Mouse (Mus musculus): ENCODE measurements around the gene H2-Q7. TPM values are rescaled to one million over a fixed set of nuclear protein-coding genes. Genes with fewer than 3 reads are reported as not detected.
A peak's percentile ranks its signal among the peaks of the same experiment; 100 is the strongest.
"Not testable (repeated sequence)": the region's sequence is repeated elsewhere in the genome, so short reads cannot be mapped to it uniquely, and the experiment has no call there.

Gene H2-Q7
- total and polyA plus RNA-seq, 3 experiments: 40.9 to 104 (median 66.0) TPM

DNA sequence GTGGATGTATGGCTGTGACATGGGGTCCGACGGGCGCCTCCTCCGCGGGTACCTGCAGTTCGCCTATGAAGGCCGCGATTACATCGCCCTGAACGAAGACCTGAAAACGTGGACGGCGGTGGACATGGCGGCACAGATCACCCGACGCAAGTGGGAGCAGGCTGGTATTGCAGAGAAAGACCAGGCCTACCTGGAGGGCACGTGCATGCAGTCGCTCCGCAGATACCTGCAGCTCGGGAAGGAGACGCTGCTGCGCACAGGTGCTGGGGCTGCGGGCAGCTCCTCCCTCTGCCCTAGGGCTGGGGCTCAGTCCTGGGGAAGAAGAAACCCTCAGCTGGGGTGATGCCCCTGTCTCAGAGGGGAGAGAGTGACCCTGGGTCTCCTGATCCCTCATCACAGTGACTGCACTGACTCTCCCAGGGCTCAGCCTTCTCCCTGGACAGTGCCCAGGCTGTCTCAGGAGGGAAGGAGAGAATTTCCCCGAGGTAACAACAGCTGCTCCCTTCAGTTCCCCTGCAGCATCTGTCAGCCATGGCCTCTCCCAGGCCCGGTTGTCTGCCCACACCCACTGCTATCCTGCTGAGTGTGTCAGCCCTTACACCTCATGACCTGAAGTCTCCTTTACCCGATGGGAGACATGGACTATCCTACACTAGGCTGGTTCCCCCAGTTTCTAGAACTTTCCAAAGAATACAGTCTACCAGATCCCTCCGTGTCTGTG, 1.1 kb downstream of the H2-Q7 start:
- H3K4me2 ChIP-seq (ENCODE audit: insufficient read depth, low read depth, poor library complexity, severe bottlenecking); H3K79me2 ChIP-seq (replicated peaks; ENCODE audit: control insufficient read depth, extremely low read depth, insufficient read depth, poor library complexity, severe bottlenecking); H3K9me3 ChIP-seq (replicated peaks; ENCODE audit: low read length); H3K27me3 ChIP-seq (replicated peaks); DNase-seq (ENCODE audit: extremely low read depth); in situ Hi-C loops (cut with MboI; ENCODE audit: low pct_ligation_motif_present, low pct_unique_long_range_greater_than_20kb, low sequenced_read_pairs); H3K36me3 ChIP-seq (replicated peaks in 1 of 2; ENCODE audit: control insufficient read depth in 1 of 2, insufficient read depth in 1 of 2, low read length in 1 of 2); H3K4me1 ChIP-seq (ENCODE audit: control insufficient read depth in 1 of 2, insufficient read depth in 2 of 2); dilution Hi-C loops (cut with MboI; ENCODE audit: extremely low pct_ligation_motif_present, extremely low pct_unique_long_range_greater_than_20kb, low sequenced_read_pairs): not testable (repeated sequence)
- 0 out of 2 replicates have a peak, but pooled peaks have one; percentile 11 for TF ChIP-seq BHLHE40 (IDR thresholded peaks at IDR 0.05; ENCODE audit: low read depth, low read length)
- Histone ChIP-seq H3K4me3 (replicated peaks in 1 of 3; ENCODE audit: low read depth in 2 of 3, low read length in 2 of 3, poor library complexity in 1 of 3) (peak overlapping the region; percentile 38 to 73 (median 42)), H3K9ac (ENCODE audit: insufficient read depth, low read depth) (peak overlapping the region; percentile 64; the same call in 1 of the 2 replicates), H3K27ac (ENCODE audit: insufficient read depth, low read depth) (peak overlapping the region; percentile 6; the same call in 1 of the 2 replicates)

- H3K4me2 ChIP-seq (ENCODE audit: insufficient read depth, low read depth, poor library complexity, severe bottlenecking); H3K4me3 ChIP-seq (replicated peaks in 1 of 3; ENCODE audit: low read depth in 2 of 3, low read length in 2 of 3, poor library complexity in 1 of 3); H3K27ac ChIP-seq (ENCODE audit: insufficient read depth, low read depth); H3K9ac ChIP-seq (ENCODE audit: insufficient read depth, low read depth); H3K27me3 ChIP-seq (replicated peaks); DNase-seq (ENCODE audit: extremely low read depth); H3K9me3 ChIP-seq (replicated peaks; ENCODE audit: low read length); H3K79me2 ChIP-seq (replicated peaks; ENCODE audit: control insufficient read depth, extremely low read depth, insufficient read depth, poor library complexity, severe bottlenecking); dilution Hi-C loops (cut with MboI; ENCODE audit: extremely low pct_ligation_motif_present, extremely low pct_unique_long_range_greater_than_20kb, low sequenced_read_pairs); in situ Hi-C loops (cut with MboI; ENCODE audit: low pct_ligation_motif_present, low pct_unique_long_range_greater_than_20kb, low sequenced_read_pairs); H3K4me1 ChIP-seq (ENCODE audit: control insufficient read depth in 1 of 2, insufficient read depth in 2 of 2): not testable (repeated sequence)
- peaks cover 3 to 10% of the 10 kb centered on the region in 2 experiments for H3K36me3 ChIP-seq (replicated peaks in 1 of 2; ENCODE audit: control insufficient read depth in 1 of 2, insufficient read depth in 1 of 2, low read length in 1 of 2)
Observed at GRCm38 (mm10) chr17:35442376-35442775, 3.4 kb downstream of the H2-Q7 start.

- H3K36me3 ChIP-seq (replicated peaks in 1 of 2; ENCODE audit: control insufficient read depth in 1 of 2, insufficient read depth in 1 of 2, low read length in 1 of 2): peaks cover 3 to 10% of the 10 kb centered on the region in 2 experiments
- H3K4me1 ChIP-seq (ENCODE audit: control insufficient read depth in 1 of 2, insufficient read depth in 2 of 2); H3K27me3 ChIP-seq (replicated peaks); dilution Hi-C loops (cut with MboI; ENCODE audit: extremely low pct_ligation_motif_present, extremely low pct_unique_long_range_greater_than_20kb, low sequenced_read_pairs); H3K9me3 ChIP-seq (replicated peaks; ENCODE audit: low read length); in situ Hi-C loops (cut with MboI; ENCODE audit: low pct_ligation_motif_present, low pct_unique_long_range_greater_than_20kb, low sequenced_read_pairs); H3K27ac ChIP-seq (ENCODE audit: insufficient read depth, low read depth); DNase-seq (ENCODE audit: extremely low read depth); H3K4me3 ChIP-seq (replicated peaks in 1 of 3; ENCODE audit: low read depth in 2 of 3, low read length in 2 of 3, poor library complexity in 1 of 3); H3K9ac ChIP-seq (ENCODE audit: insufficient read depth, low read depth); H3K79me2 ChIP-seq (replicated peaks; ENCODE audit: control insufficient read depth, extremely low read depth, insufficient read depth, poor library complexity, severe bottlenecking); H3K4me2 ChIP-seq (ENCODE audit: insufficient read depth, low read depth, poor library complexity, severe bottlenecking): not testable (repeated sequence)
Observed at GRCm38 (mm10) chr17:35444510-35444909, 5.6 kb downstream of the H2-Q7 start.

DNA sequence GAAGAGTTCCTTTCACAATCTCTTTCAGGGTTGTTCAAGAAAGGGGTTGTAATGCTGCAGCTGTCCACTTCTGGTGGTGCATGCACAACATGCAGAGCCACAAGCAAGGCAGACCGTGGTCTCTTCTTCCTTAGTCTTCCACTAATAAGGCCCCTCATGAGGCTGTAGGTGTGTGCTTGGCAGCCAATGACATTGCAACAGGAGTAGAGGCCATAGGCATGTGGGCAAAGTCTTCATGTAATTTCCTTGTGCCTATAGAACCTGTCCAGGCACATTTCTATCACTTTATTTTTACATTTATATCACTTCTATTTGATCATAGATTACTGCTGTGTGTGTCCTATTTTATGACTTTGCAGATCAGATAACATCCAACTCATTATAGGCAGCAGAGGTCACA, 19.3 kb downstream of the H2-Q7 start:
- H3K27ac ChIP-seq (ENCODE audit: insufficient read depth, low read depth); DNase-seq (ENCODE audit: extremely low read depth); H3K4me3 ChIP-seq (replicated peaks in 1 of 3; ENCODE audit: low read depth in 2 of 3, low read length in 2 of 3, poor library complexity in 1 of 3); H3K4me2 ChIP-seq (ENCODE audit: insufficient read depth, low read depth, poor library complexity, severe bottlenecking); H3K9ac ChIP-seq (ENCODE audit: insufficient read depth, low read depth); H3K79me2 ChIP-seq (replicated peaks; ENCODE audit: control insufficient read depth, extremely low read depth, insufficient read depth, poor library complexity, severe bottlenecking); H3K4me1 ChIP-seq (ENCODE audit: control insufficient read depth in 1 of 2, insufficient read depth in 2 of 2); H3K9me3 ChIP-seq (replicated peaks; ENCODE audit: low read length); H3K36me3 ChIP-seq (replicated peaks in 1 of 2; ENCODE audit: control insufficient read depth in 1 of 2, insufficient read depth in 1 of 2, low read length in 1 of 2); H3K27me3 ChIP-seq (replicated peaks); dilution Hi-C loops (cut with MboI; ENCODE audit: extremely low pct_ligation_motif_present, extremely low pct_unique_long_range_greater_than_20kb, low sequenced_read_pairs): not testable (repeated sequence)
- in situ Hi-C loops (cut with MboI; ENCODE audit: low pct_ligation_motif_present, low pct_unique_long_range_greater_than_20kb, low sequenced_read_pairs): loop anchor here (25.0 kb wide), 1 partner anchor 1471 kb away; no protein-coding TSS in a partner anchor

- H3K4me3 ChIP-seq (replicated peaks in 1 of 3; ENCODE audit: low read depth in 2 of 3, low read length in 2 of 3, poor library complexity in 1 of 3); dilution Hi-C loops (cut with MboI; ENCODE audit: extremely low pct_ligation_motif_present, extremely low pct_unique_long_range_greater_than_20kb, low sequenced_read_pairs): not testable (repeated sequence)
- in situ Hi-C loops (cut with MboI; ENCODE audit: low pct_ligation_motif_present, low pct_unique_long_range_greater_than_20kb, low sequenced_read_pairs): loop anchor here (25.0 kb wide), 1 partner anchor 1473 kb away; no protein-coding TSS in a partner anchor
Observed at GRCm38 (mm10) chr17:35460513-35461341, 21.8 kb downstream of the H2-Q7 start.

More at GRCm38 (mm10) chr17:35460513-35461341, 21.8 kb downstream of the H2-Q7 start:
- not testable (repeated sequence) for DNase-seq (ENCODE audit: extremely low read depth); H3K36me3 ChIP-seq (replicated peaks in 1 of 2; ENCODE audit: control insufficient read depth in 1 of 2, insufficient read depth in 1 of 2, low read length in 1 of 2); H3K9ac ChIP-seq (ENCODE audit: insufficient read depth, low read depth); H3K27ac ChIP-seq (ENCODE audit: insufficient read depth, low read depth); H3K27me3 ChIP-seq (replicated peaks); H3K9me3 ChIP-seq (replicated peaks; ENCODE audit: low read length); H3K4me2 ChIP-seq (ENCODE audit: insufficient read depth, low read depth, poor library complexity, severe bottlenecking); H3K4me1 ChIP-seq (ENCODE audit: control insufficient read depth in 1 of 2, insufficient read depth in 2 of 2); H3K79me2 ChIP-seq (replicated peaks; ENCODE audit: control insufficient read depth, extremely low read depth, insufficient read depth, poor library complexity, severe bottlenecking)

All from CH12.LX (cell line).